Mouse (Mus musculus) stomach, embryonic 15.5 days (tissue): ENCODE results near the gene Otx1. TPM values are rescaled to one million over a fixed set of nuclear protein-coding genes. Genes with fewer than 3 reads are reported as not detected.

Experiments
- ATAC-seq: fragments of 200-750 bp; cut with Nextera tagmentation; 2 replicates; pipeline ENCODE4 v1.8.0; 2017; ENCODE audit warnings: low read depth, moderate number of reproducible peaks, moderate TSS enrichment; ENCODE audit not compliant: insufficient read depth, low FRiP score
- H3K27ac ChIP-seq: fragments of 300-500 bp; sonication (generic); 2 replicates; pipeline ENCODE4 v1.5.1; 2015; ENCODE audit warnings: mild to moderate bottlenecking, inconsistent platforms
- H3K27me3 ChIP-seq: fragments of 300-500 bp; sonication (generic); replicated peaks from 2 replicates; pipeline ENCODE4 v1.6.1; 2015; ENCODE audit warnings: inconsistent platforms
- H3K36me3 ChIP-seq: fragments of 300-500 bp; sonication (generic); 2 replicates; pipeline ENCODE4 v1.6.1; 2015; ENCODE audit warnings: inconsistent platforms
- H3K4me1 ChIP-seq: fragments of 300-500 bp; sonication (generic); 2 replicates; pipeline ENCODE4 v1.6.1; 2015; ENCODE audit warnings: inconsistent platforms
- H3K4me2 ChIP-seq: fragments of 300-500 bp; sonication (generic); 2 replicates; pipeline ENCODE4 v1.6.1; 2015; ENCODE audit warnings: mild to moderate bottlenecking, inconsistent platforms
- H3K4me3 ChIP-seq: fragments of 300-500 bp; sonication (generic); replicated peaks from 2 replicates; pipeline ENCODE4 v1.5.1; 2015; ENCODE audit warnings: inconsistent platforms
- H3K9ac ChIP-seq: fragments of 300-500 bp; sonication (generic); 2 replicates; pipeline ENCODE4 v1.6.1; 2015; ENCODE audit warnings: inconsistent platforms
- H3K9me3 ChIP-seq: fragments of 300-500 bp; sonication (generic); 2 replicates; pipeline ENCODE4 v1.6.1; 2016; ENCODE audit warnings: inconsistent platforms
- WGBS: fragments of 180-500 bp; shearing (Covaris S2); methylation state at CpG from one replicate; pipeline ENCODE4 v1.1.7; 2015; 5-methylcytosine and 5-hydroxymethylcytosine counted together
- polyA plus RNA-seq: library from polyadenylated mRNA; unstranded; fragments of >200 nt; fragmentation: Nextera tagmentation; extraction: Ambion mirVana; gene quantifications from 2 replicates; pipeline ENCODE4 v1.2.1, GENCODE M21; 2015

Otx1 gene
- 0.06 and 0.09 TPM in 2 replicates for polyA plus RNA-seq

DNA sequence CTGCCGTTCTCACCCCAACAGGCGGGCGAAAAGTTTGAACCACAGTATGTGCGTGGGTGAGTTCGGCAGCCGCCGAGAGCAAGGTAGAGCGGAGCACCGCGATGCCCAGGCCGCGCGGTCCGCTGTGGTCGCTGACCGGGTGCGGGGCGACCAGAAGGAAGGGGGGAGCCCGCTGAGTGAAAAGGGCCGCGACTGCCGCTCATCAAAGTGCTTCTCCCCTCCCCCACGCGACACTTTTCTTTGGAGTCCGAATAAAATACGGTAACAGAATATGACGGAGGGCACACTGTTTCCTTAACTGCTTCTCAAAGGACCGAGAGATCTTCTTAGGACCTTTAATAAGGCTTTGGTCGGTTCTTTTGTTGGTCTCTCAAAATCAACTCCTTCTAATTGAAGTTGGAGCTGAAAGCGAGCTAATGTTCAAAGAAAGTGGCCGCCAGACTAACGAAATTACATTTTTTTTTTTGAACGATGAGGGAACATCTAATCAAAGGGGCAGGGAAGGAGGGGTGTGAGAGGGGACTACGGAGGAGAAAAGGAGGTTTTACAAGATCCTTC lies at the start of gene Otx1:
Gene Otx1 (minus strand): TSS at position 115 of the 558 bp plus-strand sequence.
- H3K9me3 ChIP-seq = no peaks in the 10 kb centered on the region
- H3K4me2 ChIP-seq = peak within 1 kb of the TSS; percentile 93
- 2% methylated on average over 33 of the region's 34 CpGs for WGBS
- H3K27ac ChIP-seq = no peak within 1 kb of the TSS
- H3K4me3 ChIP-seq = peak within 1 kb of the TSS; percentile 50
- no peaks in the 10 kb centered on the region for H3K36me3 ChIP-seq
- no peak within 1 kb of the TSS for H3K9ac ChIP-seq
- peaks cover 81% of the 10 kb centered on the region for H3K27me3 ChIP-seq
- H3K4me1 ChIP-seq = peaks cover 30% of the 10 kb centered on the region
- no peak for ATAC-seq

DNA sequence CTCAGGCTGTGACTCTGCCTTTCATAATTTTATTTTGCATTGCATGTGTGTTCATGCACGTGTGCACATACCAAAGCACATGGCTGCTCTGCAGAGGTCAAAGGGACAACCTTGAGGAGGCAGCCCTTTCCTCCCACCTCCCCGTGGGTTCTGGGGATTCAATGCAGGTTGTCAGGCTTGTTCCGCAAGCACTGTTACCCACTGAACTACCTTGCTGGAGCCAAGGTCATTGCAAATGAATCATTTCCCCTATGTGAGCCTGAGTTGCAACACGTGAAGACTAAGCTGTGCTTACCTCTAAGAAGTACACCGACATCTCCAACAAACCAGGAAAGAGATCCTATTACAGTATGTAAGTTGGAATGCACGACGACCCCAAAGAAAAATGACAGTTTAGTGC lies 48.2 kb upstream of the Otx1 start:
- ATAC-seq = peak; percentile 53; the same call in 1 of the 2 replicates
- 0 out of 2 replicates have a peak, but pooled peaks cover 2% of the 10 kb centered on the region for H3K36me3 ChIP-seq
- no peak overlapping the region for H3K9ac ChIP-seq
- no peaks in the 10 kb centered on the region for H3K4me1 ChIP-seq
- H3K4me2 ChIP-seq = no peak overlapping the region
- H3K27me3 ChIP-seq = no peaks in the 10 kb centered on the region
- H3K27ac ChIP-seq = no peak overlapping the region
- H3K9me3 ChIP-seq = no peaks in the 10 kb centered on the region
- 68% methylated on average over 7 of the region's 7 CpGs for WGBS
- no peak overlapping the region for H3K4me3 ChIP-seq

DNA sequence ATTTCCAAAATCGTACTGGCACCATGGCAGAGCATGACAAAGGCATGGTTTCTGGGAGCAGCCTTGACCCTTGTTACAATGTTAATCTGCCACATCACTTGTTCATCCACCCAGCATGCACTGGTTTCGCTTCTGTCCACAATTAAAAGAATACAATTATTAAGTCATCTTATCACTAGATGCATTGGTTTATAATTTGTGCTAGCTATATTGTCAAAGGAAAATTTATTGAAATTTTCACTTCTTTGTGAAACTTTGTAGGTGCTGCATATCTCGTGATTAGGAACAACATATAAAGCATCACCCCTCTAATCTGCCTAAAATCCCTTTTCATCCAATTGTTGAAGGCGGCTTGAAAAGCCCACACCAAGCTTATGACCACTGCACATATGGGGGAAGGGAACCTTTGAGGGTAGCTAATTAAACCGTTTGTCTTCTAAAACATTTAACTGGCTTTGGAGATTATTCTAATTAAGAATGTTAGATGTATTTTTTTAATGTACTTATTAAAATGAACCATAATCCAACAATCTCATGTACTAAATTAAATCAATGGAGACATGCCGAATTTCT lies 37.2 kb upstream of the Otx1 start:
- no peak for ATAC-seq

DNA sequence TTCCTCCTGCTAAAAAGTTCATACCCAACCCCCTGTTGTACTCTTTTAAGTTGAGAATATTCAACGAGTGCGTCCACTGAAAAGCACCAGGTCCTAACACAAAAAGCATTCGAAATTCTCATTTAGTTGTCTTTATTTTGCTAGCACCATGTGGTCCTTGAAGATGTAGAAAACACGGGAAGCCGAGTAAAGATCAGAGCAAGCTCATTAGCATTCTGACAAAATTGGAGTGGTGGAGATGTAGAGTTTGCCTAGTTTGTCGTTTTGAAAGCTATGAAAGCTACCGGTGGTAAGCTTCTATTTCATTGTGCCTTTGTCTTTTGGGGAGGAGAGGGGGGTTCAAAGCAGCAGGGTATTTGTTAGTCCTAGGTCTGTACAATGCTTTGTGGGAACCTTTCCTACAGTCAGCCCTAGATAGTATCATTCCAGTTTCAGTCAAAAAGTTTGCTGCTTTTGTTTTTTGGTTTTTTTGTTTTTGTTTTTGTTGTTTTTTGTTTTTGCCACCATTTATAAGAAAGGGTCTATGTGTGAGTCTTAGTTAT lies 31.9 kb upstream of the Otx1 start:
- no peak for ATAC-seq
- Histone ChIP-seq H3K27ac (no peak overlapping the region), H3K9ac (no peak overlapping the region), H3K4me2 (no peak overlapping the region), H3K4me3 (no peak overlapping the region), H3K9me3 (no peaks in the 10 kb centered on the region), H3K36me3 (no peaks in the 10 kb centered on the region; the same call in 1 of the 2 replicates), H3K27me3 (no peaks in the 10 kb centered on the region), H3K4me1 (no peaks in the 10 kb centered on the region)
- WGBS = 58% methylated on average over 7 of the region's 7 CpGs

More for the DNA sequence above, 37.2 kb upstream of the Otx1 start:
- Histone ChIP-seq H3K4me3 (no peak overlapping the region), H3K27me3 (no peaks in the 10 kb centered on the region), H3K36me3 (no peaks in the 10 kb centered on the region), H3K27ac (no peak overlapping the region), H3K4me2 (no peak overlapping the region), H3K4me1 (no peaks in the 10 kb centered on the region), H3K9me3 (no peaks in the 10 kb centered on the region), H3K9ac (no peak overlapping the region)
- 82% methylated on average over 6 of the region's 6 CpGs for WGBS

DNA sequence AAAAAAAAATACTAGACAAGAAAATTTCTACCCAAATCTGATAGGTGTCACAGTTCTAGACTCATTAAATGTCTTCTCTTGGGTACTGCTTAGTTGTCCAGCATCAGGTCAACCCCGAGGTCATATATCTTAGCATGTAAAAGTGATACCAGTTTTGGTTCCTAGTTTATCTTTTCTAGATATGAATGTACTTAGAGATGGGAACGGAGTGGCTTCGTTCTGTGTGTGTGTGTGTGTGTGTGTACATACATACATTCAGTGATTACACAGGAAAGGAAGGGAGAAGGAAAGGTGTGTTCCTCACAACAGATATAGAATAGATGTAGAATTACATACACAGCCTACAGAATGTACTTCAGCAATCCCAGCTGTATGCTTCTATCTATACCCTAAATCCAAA lies 30.9 kb upstream of the Otx1 start:
- Histone ChIP-seq H3K4me1 (no peaks in the 10 kb centered on the region), H3K4me2 (no peak overlapping the region), H3K36me3 (no peaks in the 10 kb centered on the region; the same call in 1 of the 2 replicates), H3K27me3 (no peaks in the 10 kb centered on the region), H3K4me3 (no peak overlapping the region), H3K9me3 (no peaks in the 10 kb centered on the region), H3K9ac (no peak overlapping the region), H3K27ac (no peak overlapping the region)
- no peak for ATAC-seq
- 90% methylated on average over 3 of the region's 3 CpGs for WGBS

DNA sequence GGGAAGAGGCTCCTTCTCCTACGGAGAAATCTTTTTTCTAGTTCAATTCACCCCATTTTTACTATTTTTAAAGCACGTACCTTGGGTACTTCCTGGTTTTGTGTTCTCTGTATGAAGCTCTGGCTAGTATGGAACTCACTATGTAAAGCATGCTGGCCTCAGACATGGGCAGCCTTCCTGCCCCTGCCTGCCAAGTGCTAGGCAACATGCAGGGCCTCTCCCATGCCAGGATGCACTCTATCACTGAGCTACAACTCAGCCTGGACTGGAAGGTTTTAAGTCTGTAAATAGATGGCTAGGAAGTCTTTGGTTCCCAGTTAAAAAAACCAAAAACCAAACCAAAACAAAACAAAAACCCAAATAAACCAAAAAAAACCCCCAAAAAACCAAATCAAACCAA lies 17.9 kb upstream of the Otx1 start:
- no peak for ATAC-seq
- Histone ChIP-seq H3K27ac (no peak overlapping the region), H3K27me3 (no peaks in the 10 kb centered on the region), H3K4me3 (no peak overlapping the region), H3K4me1 (no peaks in the 10 kb centered on the region), H3K9ac (no peak overlapping the region), H3K4me2 (no peak overlapping the region), H3K36me3 (no peaks in the 10 kb centered on the region), H3K9me3 (no peaks in the 10 kb centered on the region)
- WGBS = 87% methylated on average over 2 of the region's 2 CpGs

DNA sequence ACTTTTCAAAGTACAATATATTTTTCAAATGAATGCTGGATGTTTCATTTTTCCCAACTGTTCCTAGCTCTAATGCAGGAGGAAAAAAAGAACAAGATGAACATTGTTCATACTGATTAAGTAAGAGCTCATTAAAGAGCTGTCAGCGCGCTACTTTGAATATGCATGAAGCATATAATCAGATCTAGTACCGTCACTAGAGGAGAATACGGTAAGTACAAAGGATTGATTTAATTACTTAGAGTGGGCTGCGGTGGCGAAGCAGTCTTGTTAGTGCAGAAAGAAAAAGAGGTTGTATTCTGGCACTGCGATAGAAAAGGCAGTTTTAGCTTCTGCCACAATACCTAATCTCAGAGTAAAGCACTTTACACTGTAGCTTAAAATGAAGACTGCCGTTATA lies 14.7 kb upstream of the Otx1 start:
- H3K27me3 ChIP-seq = no peaks in the 10 kb centered on the region
- H3K9ac ChIP-seq = no peak overlapping the region
- no peaks in the 10 kb centered on the region for H3K9me3 ChIP-seq
- H3K27ac ChIP-seq = no peak overlapping the region
- H3K36me3 ChIP-seq = no peaks in the 10 kb centered on the region
- no peak for ATAC-seq
- H3K4me2 ChIP-seq = no peak overlapping the region
- H3K4me3 ChIP-seq = no peak overlapping the region
- H3K4me1 ChIP-seq = no peaks in the 10 kb centered on the region
- WGBS = 83% methylated on average over 8 of the region's 8 CpGs

DNA sequence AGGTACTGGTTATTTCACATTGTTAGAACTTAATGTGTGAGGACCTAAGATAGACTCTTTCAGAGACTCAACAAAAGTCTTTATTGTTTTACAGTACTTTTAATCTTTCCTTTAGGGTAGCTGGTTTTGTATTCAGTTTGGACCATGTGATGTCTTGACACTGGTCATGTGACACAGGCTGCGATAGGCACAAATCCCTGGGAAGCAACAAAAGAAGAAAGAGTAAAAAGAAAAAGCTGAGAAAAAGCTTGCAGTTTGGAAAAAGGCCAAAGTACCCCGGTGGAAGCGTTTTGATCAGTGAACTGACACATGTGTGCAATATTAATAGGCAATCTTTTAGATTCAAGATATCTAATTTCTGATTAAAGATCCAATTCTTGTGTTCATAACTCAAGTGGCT lies 13.6 kb upstream of the Otx1 start:
- Histone ChIP-seq H3K27me3 (0 out of 2 replicates have a peak, but pooled peaks cover under 1% of the 10 kb centered on the region), H3K9me3 (no peaks in the 10 kb centered on the region), H3K27ac (no peak overlapping the region), H3K4me2 (no peak overlapping the region), H3K9ac (no peak overlapping the region), H3K36me3 (no peaks in the 10 kb centered on the region), H3K4me3 (no peak overlapping the region), H3K4me1 (no peaks in the 10 kb centered on the region)
- 83% methylated on average over 3 of the region's 3 CpGs for WGBS
- ATAC-seq = no peak

DNA sequence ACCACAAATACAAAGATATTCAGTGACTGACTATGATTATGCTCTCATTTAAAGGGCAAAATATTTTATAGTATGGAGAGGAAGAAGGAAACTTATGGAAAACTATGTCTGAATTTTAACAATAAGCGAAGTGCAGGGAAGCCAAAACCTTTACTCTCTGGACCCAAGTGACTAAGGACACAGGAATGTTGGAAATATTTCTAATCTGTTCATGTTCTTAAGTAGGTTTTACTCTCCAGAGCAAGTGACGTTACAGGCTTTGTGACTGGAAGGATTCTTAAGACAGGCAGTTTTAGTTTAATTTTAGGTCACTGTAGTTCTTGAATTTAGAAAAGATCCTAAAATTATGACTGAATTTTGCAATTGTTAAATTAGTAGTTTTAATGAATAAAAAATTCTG lies 6.1 kb upstream of the Otx1 start:
- Histone ChIP-seq H3K9me3 (no peaks in the 10 kb centered on the region), H3K4me2 (no peak overlapping the region), H3K27me3 (peaks cover 49% of the 10 kb centered on the region), H3K9ac (no peak overlapping the region), H3K4me1 (peaks cover 10% of the 10 kb centered on the region; the same call in 1 of the 2 replicates), H3K36me3 (no peaks in the 10 kb centered on the region), H3K27ac (no peak overlapping the region), H3K4me3 (no peak overlapping the region)
- 40% methylated on average over 2 of the region's 2 CpGs for WGBS
- no peak for ATAC-seq

DNA sequence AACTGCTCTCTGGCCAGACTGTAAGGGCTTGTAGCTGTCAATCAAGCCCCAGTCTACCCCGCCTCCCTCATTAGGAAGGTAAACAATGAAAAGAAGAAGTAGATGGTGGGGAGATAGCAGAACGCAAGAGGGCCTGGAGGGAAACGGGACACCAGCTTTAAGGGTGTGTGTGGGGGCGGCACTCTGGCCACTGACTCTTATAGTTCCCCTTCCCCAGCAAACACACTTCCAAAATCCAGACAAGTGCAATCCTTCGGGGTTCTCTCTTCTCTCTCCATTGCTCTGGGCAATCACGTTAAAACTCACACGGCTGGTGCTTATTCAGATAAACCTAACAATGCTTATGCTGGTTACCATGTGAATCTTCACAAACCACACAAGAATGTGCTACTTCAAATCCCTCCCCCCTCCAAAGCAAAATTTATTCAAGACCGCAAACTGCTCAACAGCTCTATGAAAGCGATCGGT lies 5.5 kb upstream of the Otx1 start:
- no peak for ATAC-seq
- no peak overlapping the region for H3K27ac ChIP-seq
- H3K27me3 ChIP-seq = peaks cover 53% of the 10 kb centered on the region
- WGBS = 21% methylated on average over 10 of the region's 10 CpGs
- peaks cover 10% of the 10 kb centered on the region; the same call in 1 of the 2 replicates for H3K4me1 ChIP-seq
- no peaks in the 10 kb centered on the region for H3K9me3 ChIP-seq
- H3K4me2 ChIP-seq = no peak overlapping the region
- no peak overlapping the region for H3K4me3 ChIP-seq
- H3K9ac ChIP-seq = no peak overlapping the region
- no peaks in the 10 kb centered on the region for H3K36me3 ChIP-seq

DNA sequence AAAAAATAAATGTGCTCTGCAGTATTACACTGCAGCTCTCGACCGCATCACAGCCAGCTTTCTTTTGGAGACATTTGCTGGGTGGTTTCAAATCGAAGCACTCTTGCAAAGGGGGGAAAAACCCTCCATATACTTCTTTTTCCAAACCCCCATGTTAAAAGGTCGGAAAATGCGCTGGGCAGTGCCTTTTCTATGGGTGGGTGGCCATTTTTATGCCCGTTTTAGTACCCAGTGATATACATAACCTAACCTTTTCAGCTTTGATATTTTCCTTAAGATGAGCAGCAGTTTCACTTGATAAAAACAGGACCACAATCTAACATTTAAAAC lies 5.0 kb upstream of the Otx1 start:
- Histone ChIP-seq H3K4me3 (no peak overlapping the region), H3K36me3 (no peaks in the 10 kb centered on the region), H3K9me3 (no peaks in the 10 kb centered on the region), H3K27ac (no peak overlapping the region), H3K4me1 (peaks cover 12% of the 10 kb centered on the region; the same call in 1 of the 2 replicates), H3K9ac (no peak overlapping the region), H3K4me2 (0 out of 2 replicates have a peak overlapping the region, but pooled peaks have one; percentile 11), H3K27me3 (peaks cover 53% of the 10 kb centered on the region)
- ATAC-seq = no peak
- WGBS = 24% methylated on average over 6 of the region's 6 CpGs

DNA sequence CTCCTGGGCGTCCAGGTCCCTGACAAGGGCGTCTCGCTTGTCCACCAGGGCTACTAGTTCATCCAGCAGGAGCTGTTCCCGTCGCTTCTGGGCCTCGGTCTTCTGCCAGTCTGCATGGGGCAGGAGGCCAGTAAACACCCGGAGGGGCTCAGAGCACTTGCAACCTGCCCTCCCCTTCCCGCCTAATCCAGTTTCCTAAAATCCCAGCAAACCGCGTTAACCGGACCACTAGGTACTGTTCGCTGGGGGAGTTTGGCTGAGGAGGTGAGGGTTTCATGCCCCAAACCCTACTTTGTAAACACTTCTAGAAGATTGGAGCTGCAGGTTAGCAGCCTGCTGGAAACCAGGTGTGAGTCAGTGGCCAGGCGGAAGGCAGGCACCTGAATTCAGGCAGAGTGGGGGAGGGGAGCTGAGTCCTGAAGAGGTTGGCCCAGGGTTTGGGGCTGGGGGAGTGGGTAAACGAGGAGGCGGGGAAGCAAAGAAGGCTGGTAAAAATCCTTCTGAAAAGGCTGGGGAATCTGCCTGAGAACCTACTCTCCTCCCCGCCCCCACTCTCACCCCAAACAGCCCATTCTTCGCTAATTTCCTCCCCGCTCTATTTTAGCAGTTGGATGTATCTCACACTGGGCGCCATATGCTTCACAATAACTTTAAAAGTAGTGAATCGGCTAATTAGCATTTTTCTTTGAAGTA lies 4.5 kb upstream of the Otx1 start:
- H3K27me3 ChIP-seq = peaks cover 53% of the 10 kb centered on the region
- ATAC-seq = no peak
- no peak overlapping the region for H3K9ac ChIP-seq

More for the DNA sequence above, 4.5 kb upstream of the Otx1 start:
- 32% methylated on average over 20 of the region's 20 CpGs for WGBS
- 0 out of 2 replicates have a peak overlapping the region, but pooled peaks have one; percentile 11 for H3K4me2 ChIP-seq
- peaks cover 13% of the 10 kb centered on the region; the same call in 1 of the 2 replicates for H3K4me1 ChIP-seq
- no peak overlapping the region for H3K27ac ChIP-seq
- no peaks in the 10 kb centered on the region for H3K9me3 ChIP-seq
- no peak overlapping the region for H3K4me3 ChIP-seq
- no peaks in the 10 kb centered on the region for H3K36me3 ChIP-seq
